Mouse (Mus musculus): ENCODE data around the gene Tmem178b.

- TF ChIP-seq CTCF (IDR thresholded peaks at IDR 0.05; ENCODE audit: control insufficient read depth, insufficient read depth, low read length) (no peak), POLR2A (IDR thresholded peaks at IDR 0.05; ENCODE audit: borderline replicate concordance, control insufficient read depth, low read depth, low read length) (no peak)
These were observed 105.9 kb downstream of the Tmem178b start for GRCm38 (mm10) chr6:39978942-39979341.
